Mouse (Mus musculus): ENCODE data around the gene Anapc15-ps.

Gene Anapc15-ps

DNA sequence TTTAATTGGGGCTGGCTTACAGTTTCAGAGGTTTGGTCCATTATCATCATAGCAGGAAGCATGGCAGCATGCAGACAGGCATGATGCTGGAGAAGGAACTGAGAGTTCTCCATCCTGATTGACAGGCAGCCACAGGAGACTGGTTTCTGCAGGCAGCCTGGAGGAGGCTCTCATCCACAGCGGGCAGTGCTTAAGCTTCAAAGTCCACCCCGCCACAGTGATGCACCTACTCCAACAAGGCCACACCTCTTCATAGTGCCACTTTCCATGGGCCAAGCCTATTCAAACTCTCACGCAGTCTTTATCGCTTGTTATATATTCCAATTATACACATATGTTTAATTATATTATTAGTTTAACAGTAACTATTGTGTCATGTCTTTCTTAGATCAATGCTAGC, 18.1 kb upstream of the Anapc15-ps start:
- no peak for DNase-seq (ENCODE audit: low spot score)

DNA sequence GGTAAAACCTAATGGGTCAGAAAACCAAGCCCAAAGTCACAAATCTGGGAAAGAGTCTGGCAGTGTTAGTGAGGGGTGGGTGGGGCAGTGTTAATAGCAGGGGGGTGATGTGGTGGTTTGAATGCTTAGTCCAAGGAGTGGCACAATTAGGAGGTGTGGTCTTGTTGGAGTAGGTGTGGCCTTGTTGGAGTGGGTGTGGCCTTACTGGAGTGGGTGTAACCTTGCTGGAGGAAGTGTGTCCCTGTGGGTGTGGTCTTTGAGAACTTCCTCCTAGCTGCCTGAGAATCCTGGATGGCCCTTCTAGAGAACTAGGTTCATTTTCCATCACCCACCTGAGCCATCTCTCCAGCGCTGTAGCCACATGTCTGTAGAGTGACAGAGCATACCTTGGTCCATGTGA, 16.6 kb upstream of the Anapc15-ps start:
- DNase-seq (ENCODE audit: low spot score) = no peak

DNA sequence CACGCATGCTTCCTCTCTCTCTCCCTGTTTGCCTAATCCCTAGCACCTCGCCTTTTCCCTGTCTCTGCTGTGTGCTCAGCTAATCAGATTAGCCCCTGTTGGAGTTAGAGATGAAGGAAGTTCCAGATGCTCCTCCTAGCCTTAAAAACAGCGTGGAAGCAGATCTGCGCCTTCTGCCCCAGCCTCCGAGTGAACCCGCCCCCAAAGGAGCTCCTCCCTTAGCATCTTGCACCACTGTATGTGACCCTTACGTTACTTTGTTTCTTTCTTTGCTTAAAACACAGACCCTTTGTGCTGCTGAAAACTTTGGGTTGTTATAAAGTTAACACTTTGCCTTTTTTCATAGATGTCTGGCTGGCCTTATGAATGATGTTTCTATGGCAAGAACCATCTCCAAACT, 15.8 kb upstream of the Anapc15-ps start:
- DNase-seq (ENCODE audit: low spot score) = no peak

DNA sequence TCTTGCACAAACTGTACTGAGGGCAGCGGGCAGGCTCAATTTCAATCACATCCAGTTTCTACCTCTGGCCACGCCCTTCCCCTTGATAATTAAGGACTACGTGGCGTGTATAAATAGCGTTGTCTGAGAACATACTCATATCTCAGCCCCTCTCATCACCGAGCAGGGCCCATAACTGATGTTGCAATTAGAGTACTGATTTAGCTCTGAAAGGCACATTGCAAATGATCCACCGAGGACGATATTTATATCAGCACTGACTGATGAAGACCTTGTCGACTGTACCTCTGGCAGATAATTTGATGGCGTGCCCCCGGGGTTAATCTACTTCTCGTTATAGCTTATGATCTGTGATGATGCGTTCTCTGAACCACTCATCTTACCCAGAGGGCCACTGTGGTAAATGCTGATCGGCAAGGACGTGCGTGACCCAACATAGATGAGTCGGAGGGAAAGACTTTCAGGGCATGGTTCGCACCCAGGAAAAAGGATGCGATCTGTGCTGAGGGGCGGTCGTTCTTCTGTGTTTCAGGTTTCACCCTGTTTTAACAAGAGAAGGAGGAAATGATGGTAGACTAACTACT, 14.4 kb upstream of the Anapc15-ps start:
- no peak for DNase-seq (ENCODE audit: low spot score)

DNA sequence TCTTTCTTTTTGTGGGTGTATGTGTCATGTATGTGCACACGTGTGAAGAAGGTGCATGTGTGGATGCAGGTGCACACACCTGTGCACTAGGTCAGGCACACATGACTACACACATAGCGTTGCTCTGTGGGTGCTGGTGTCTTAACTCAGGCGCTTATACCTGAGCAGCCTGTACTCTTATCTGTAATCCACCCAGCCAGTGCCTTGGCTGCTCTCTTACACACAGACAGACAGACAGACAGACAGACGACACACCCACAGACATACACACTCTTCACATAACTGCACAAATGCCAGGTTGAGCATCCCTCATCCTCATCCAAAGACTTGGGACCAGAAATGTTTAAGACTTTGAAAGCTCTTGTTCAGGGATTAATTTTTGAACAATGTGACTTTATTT, 12.8 kb upstream of the Anapc15-ps start:
- DNase-seq (ENCODE audit: low spot score) = no peak

DNA sequence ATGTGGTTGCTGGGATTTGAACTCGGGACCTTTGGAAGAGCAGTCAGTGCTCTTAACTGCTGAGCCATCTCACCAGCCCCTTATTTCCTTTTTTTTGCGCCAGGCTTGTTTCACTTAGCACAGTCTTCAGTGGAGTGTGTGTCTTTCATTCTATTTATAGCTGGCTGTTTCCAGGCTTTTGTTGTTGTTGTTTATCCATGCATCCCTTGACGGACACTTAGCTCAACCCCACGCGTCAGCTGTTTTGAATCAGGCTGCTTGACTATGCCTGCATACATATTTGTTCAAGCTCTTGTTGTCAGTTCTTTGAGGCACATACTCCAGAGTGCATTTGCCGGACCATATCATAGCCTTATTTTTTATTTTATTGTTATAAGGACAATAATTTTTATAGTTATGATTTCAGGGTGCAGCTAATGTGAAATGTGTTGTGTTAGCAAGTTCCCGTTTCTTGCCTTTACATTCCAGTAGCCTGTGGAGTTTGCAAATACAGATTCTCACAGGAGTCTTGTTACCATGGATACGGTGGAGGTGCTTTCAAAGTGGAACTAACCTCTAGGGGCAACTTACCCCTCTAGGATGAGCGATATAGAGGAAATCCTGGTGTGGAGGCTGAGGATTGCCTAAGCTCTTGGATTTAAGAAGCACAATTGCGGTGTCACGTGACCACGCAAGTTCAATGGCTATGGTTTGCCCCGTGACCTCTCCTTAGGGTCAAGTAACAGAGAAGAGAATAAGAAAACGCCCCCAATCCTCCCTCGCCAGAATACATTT, 11.7 kb upstream of the Anapc15-ps start:
- no peak for DNase-seq (ENCODE audit: low spot score)

DNA sequence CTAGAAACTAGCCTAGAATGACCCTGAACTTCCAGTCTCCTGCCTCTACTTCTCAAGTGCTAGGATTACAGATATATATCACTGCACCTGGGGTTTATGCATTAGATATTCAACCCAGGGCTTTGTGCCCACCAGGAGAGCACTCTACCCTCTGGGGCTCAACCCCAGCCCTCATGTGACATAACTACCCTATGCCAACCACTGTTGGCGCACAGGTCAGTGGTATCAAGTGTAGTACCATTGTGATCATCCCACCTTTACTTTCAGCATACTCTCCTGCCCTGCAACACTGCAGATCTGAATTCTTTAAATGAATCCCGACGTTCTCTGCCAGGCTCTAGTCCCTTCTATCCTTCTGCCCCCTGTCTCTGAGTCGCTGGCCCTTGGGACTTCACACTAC, 11.0 kb upstream of the Anapc15-ps start:
- DNase-seq (ENCODE audit: low spot score) = no peak

DNA sequence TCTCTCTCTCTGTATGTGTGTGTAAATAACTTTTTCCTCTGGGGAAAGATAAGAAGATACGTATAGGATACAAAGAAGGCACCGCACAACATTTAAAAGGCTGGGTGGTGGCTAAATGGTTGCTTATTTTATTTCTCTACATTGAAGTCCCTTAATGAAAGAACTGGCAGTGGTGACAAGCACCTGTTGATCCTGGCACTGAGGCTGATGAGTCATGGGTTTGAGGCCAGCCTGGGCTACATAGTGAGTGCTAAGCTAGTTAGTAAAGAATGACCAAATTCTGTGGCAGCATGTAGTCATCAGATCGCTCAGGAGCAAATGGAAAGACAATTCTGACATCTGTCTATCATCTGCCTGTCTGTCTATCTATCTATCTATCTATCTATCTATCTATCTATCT, 10.5 kb upstream of the Anapc15-ps start:
- DNase-seq (ENCODE audit: low spot score) = no peak

DNA sequence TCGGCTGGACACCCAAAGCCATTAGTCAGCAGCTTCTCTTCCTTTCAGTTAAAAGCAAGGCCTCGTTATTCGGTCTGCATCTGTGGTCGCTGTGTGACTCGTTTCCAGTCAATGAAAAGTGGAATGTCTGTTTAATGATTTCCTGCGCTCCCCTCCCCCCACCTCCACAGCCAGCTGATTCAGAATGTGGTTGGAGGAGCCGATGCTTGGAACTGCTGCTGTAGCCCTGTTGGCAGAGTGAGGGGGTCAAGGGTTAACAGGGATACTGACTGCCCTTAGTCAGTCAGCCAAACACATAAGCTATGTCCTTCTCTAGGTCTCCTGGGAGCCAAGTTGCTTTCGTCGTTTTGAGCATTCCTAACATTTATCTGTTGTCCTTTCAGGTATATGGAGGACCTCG, 9.7 kb upstream of the Anapc15-ps start:
- DNase-seq (ENCODE audit: low spot score) = no peak

DNA sequence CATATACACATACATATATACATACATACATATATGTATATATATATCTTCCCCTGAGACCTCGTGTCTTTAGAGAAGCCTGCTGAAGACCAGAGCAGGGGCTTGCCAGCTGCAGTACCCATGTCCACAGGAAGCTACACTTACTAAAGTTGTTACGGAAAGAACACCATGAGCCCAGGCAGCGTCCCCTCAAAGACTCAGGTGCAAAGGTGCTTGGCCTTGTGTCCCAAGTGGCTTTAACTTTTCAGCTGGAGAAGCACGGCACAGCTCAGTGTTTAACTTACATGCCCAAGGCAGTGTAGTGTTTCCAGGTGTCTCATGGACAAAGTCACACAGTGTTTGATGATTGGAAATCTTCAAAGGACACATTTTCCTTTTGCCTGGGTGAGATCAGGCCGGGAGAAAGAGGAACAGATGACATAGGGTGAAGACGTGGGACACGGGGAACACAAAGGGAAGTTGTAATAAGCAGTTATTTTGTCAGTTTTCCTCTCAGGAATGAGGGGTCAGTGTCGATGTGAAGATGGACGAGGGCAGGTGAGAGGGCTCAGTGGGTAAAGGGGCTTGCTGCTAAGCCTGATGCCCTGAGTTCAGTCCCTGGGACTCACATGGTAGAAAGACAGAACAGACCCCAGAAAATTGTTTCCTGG, 9.0 kb upstream of the Anapc15-ps start:
- DNase-seq (ENCODE audit: low spot score) = no peak

DNA sequence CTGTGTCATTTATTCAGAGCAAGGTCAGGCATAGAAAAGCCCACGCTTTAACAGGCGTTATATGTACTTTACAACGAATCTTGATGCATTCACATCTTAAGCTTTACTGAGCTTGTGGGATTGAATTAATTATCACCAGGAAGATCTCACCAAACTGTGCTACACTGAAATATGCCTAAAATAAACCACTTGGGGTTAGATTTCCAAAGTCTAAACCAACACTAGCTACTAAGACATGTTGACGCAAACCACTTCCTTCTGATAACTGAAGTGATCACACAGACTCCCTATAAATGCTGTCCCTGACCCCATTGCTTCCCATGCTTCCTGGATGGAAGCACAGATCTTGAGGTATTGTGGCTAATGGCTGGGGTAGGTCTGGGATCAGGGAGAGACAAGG, 8.2 kb upstream of the Anapc15-ps start:
- no peak for DNase-seq (ENCODE audit: low spot score)

DNA sequence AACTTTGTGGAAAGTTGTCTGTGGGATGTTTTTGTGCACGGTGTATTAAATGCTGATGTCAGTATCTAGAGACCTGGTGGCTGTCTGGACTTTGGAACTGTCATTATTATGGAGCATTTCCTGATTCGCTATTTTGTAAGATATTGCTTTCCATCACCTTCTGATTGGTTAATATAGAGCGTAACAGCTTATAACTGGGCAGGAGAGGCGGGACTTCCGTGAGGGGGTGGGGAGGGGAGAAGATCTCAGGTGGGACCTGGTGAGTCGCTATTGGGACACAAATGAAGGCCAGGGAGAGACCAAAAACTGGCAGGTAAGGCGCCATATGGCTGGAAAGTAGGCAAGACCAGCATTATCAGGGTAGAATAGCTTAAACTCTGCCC, 7.8 kb upstream of the Anapc15-ps start:
- DNase-seq (ENCODE audit: low spot score) = no peak

DNA sequence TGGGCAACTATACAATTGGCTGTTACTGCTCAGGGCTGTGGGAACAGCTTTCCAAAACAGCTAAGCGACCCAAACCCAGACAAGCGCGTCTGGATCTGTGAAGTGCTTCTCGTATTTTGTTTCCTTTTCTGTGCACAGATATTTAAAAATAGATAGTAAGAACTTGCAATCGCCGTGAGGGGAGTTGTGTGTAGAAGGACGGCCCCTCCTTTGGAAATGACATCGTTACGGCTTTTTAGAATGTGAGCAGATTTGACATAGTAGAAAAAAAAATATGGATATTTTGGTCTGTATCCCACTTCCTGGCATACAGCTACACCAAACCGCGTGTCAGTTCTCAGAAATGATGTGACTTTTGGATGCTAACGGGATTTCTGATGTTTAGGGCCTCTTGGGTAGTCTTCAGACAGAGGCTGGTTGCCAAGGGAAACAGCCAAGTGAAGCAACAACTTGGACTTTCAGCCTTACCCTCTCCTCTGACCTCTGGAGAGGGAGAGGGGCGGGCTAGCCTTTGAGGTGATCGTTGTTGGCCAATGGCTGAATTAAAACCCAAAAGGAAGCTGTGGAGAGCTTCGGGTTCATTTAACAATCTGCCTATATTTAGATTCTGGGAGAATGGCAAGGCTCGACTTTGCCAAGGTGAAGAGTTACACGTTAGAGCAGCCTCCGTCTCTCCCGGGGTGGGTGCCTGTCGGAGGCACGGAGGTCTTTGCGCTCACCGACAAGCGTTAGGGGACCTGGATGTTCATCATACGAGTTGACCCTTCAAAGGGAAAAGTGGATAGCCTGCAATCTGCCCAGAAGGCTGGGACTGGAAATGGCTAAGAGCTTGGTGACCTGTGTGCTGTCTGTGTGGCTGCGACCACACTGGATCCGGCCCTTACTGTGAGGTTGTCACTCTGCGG, 7.2 kb upstream of the Anapc15-ps start:
- DNase-seq (ENCODE audit: low spot score) = no peak

DNA sequence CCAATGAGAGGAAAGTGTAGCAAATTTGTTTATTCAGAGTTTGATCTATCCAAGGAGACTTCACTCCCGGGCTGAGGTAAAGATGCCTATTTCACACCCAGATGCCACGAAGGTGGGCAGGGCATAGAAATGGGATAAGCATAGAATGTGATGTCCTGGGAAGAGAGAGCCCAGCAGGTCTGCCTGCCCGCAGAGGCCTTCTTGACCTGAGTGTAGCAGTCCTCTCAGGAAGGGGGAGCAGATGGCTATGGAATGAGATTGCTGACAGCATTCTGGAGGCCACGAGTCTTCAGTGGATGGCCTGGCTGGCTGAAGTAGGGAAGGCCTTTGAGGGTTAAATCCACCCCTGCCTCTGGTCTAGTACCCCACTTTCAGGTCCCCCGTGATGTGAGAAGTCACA, 5.9 kb upstream of the Anapc15-ps start:
- DNase-seq (ENCODE audit: low spot score) = no peak

DNA sequence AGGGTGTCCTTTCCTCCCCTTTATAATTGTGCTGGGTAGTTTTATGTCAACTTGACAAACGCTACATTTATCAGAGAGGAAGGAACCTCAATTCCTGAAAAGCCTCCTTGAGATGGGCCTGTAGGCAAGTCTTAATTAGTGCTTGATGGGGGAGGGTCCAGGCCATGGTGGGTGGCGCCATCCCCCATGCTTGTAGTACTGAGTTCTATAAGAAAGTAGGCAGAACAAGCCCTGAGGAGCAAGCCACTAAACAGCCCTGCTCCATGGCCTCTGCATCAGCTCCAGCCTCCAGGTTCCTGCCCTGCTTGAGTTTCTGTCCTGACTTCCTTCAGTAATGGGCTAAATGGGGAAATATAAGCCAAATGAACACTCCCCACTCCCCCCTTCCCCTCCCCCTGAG, 5.4 kb upstream of the Anapc15-ps start:
- no peak for DNase-seq (ENCODE audit: low spot score)

DNA sequence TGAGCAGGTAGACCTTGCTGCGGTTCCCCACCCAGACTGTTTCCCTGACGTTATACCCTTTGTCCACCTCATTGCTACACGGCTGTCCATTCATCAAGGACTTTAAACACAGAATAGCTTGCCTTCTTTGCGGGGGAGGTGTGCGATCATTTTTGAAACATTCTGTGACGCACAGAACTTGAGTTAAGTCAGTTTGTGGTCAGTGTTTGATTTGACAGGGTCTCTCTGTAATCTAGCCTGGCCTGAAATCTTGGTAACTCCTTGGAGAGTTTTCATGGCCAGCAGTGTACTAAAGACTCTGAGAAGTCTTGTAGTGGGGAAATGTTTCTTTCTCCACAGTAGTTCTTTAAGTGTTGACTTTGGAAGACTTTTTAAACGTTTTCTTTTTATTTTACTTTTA, 5.0 kb upstream of the Anapc15-ps start:
- DNase-seq (ENCODE audit: low spot score) = no peak

DNA sequence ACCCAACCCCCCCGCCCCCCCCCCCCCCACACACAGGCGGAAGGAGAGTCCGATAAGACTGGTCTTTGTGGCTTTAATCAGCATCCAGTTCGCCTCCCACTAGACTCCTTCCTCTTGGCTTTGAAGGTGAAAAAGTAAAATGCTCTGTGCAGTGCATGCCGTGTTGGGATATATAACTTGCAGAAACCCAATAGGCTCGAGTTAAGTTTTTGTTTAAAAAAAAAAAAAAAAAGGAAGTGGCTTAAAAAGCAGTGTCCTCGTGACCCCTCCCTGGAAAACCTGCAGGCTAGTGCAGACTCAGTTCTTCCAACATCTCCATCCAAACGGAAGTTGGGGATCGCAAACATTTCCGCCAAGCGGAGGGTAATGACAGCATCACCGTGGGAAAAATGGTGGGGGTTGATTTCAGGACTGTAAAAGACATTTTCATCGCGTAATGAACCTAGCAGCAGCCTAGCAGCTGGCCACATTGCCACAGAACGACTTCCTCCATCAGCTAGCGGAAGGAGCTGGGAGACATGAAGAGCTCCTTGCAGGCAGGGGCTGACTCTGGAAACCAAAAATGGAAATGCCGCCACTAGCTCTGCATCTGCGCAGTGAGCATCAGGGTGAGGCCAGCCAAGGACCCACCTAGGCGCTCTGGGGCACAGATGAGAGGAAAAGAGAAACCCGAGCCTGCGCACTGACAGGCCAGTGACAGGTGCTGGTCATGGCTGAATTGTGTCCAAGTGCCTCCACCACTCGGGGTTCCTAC, 4.3 kb upstream of the Anapc15-ps start:
- DNase-seq (ENCODE audit: low spot score) = peak; percentile 16

DNA sequence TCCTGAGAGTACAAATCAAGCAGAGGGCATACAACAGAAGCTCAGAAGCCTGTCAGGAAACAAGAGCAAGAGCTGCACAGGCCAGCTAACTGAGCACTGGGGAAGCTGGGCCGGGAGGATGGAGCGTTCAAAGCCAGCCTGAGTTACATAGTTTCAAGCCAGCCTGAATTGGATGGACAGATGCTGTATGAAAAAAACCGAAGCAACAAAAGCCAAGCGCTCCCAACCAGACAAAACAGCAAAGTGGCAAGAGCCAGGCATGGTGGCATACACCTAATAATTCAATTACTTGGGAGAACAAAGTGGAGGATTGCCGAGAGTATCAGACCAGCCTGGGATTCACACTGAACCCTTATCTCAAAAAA, 3.7 kb upstream of the Anapc15-ps start:
- DNase-seq (ENCODE audit: low spot score) = no peak

DNA sequence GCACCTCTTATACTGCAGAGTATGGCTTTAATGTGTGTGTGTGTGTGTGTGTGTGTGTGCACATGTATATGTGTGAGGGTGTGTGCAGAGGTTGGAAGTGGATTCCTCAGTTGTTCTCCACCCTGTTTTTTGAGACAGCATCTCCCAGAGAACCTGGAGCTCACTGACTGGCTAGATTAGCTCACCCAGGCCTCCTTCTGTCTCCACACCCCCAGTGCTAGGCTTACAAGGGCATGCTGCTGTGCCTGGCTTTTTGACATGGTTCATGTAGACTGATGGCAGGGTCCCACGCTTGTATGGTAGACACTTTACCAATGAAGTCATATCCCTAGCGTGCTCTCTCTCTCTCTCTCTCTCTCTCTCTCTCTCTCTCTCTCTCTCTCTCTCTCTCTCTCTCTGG, 3.1 kb upstream of the Anapc15-ps start:
- no peak for DNase-seq (ENCODE audit: low spot score)

DNA sequence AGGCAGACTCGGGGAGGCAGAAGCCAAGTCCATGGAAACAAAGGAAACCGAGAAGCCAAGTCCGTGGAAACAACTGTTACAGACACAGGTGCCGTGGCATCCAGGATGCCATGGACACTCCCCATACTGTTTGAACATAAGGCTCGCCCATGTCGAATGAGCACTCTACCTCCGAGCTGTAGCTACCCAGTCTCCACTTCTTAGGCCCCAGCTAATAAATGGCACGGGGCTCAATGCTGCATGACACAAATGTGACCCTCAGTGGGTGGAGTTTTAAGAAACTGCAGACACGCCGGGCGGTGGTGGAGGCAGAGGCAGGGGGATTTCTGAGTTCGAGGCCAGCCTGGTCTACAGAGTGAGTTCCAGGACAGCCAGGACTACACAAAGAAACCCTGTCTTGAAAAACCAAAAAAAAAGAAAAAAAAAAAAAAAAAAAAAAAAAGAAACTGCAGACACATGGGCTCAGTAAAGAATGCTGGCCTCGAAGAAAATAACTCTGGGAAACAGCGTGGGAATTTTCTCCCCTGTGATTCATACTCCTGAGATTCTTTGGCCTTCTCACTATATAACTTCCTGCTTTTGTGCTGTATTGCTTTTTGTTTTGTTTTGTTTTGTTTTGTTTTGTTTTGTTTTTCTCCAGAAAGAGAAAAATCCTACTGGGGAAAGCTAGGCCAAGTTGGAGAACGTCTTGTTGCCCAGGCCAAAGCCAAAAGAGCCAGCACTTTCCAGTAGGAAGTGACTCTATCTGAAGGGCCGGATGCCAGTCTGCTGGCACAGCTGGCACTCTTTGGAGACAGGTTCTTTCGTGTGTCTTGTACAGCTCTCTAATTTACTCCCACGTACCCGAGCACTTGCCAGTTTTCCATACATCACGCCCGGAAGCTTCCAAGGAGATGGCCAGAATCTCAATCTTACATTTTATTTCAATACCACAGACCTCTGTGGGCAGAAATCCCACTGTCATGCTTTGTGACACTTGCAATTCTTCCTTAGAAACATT, 2.2 kb downstream of the Anapc15-ps start:
- DNase-seq (ENCODE audit: low spot score) = no peak

DNA sequence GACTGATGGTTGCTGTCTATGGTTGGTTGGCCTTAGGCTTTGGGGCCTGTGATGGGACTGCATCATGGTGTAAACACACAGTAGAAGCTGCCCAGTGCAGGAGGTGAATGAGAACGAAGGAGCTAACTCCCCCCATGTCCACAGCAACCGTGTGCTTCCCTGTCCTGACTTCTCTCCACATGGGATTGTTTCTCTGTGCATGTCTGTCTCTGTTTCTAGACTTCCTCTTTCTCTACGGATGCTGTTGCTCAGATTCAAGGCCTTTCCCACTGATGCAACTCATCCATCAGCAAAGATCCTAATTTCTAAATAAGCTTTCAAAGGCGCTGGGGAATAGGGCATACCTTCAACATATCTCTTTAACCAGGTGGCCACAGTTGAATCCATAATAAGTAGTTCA, 3.4 kb downstream of the Anapc15-ps start:
- no peak for DNase-seq (ENCODE audit: low spot score)

All from ovary, postnatal 36 days (tissue).